Mouse (Mus musculus) ES-Bruce4 (cell line): ENCODE data around the gene Pde1a.
"Not testable (repeated sequence)": the region's sequence is repeated elsewhere in the genome, so short reads cannot be mapped to it uniquely, and the experiment has no call there.

Source experiments
- CTCF ChIP-seq: IDR thresholded peaks from one replicate; pipeline ENCODE4 v1.8.1; 2011; ENCODE audit warnings: low read depth, low read length
- POLR2A ChIP-seq: IDR thresholded peaks from one replicate; pipeline ENCODE4 v1.8.1; 2011; ENCODE audit warnings: low read length; ENCODE audit not compliant: insufficient read depth

DNA sequence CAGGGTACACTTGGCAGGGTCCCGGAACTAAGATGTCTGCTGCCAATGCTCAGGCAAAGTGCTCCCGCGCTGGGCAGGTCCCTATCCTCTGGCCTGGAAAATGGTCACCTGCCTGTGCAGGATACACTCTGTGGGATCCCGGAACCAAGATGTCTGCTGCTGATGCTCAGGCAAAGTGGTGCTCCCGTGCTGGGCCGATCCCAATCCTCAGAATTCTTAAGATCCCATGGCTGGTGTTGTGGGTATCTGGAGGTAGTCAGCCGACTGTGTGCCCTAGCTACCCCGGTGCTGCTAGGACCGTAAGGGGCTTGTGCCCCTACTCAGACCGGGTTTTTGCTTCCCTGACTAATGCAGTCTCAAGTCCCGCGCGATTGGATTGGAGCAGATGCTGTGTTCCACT is 281.9 kb downstream of the Pde1a start:
- not testable (repeated sequence) for TF ChIP-seq CTCF, POLR2A
